Mouse (Mus musculus) limb, embryonic 13.5 days (tissue): ENCODE measurements at regions not wholly inside any gene's neighbourhood (a gene's known extent, or its start where the extent isn't known, plus 50 kb on each side); places are given as distances from the start of the nearest gene placed in this dataset.

Experiments used
- ATAC-seq: fragments of 200-750 bp; cut with Nextera tagmentation; 2 replicates; pipeline ENCODE4 v1.8.0; 2017; ENCODE audit warnings: low read depth, moderate number of reproducible peaks, moderate TSS enrichment; ENCODE audit not compliant: low FRiP score
- H3K27ac ChIP-seq: fragments of 300-500 bp; sonication (generic); 2 replicates; pipeline ENCODE4 v1.5.1; 2015; ENCODE audit warnings: inconsistent platforms, mild to moderate bottlenecking, moderate library complexity
- H3K27me3 ChIP-seq: fragments of 300-500 bp; sonication (generic); 2 replicates; pipeline ENCODE4 v1.6.1; 2015; ENCODE audit warnings: mild to moderate bottlenecking, inconsistent platforms
- H3K36me3 ChIP-seq: fragments of 300-500 bp; sonication (generic); 2 replicates; pipeline ENCODE4 v1.6.1; 2015; ENCODE audit warnings: inconsistent platforms, mild to moderate bottlenecking, moderate library complexity
- H3K4me1 ChIP-seq: fragments of 300-500 bp; sonication (generic); 2 replicates; pipeline ENCODE4 v1.6.1; 2015; ENCODE audit warnings: inconsistent platforms
- H3K4me2 ChIP-seq: fragments of 300-500 bp; sonication (generic); replicated peaks from 2 replicates; pipeline ENCODE4 v1.6.1; 2015; ENCODE audit warnings: inconsistent platforms, mild to moderate bottlenecking, moderate library complexity
- H3K4me3 ChIP-seq: fragments of 300-500 bp; sonication (generic); 2 replicates; pipeline ENCODE4 v1.5.1; 2015; ENCODE audit warnings: moderate library complexity, mild to moderate bottlenecking, inconsistent platforms
- H3K9ac ChIP-seq: fragments of 300-500 bp; sonication (generic); 2 replicates; pipeline ENCODE4 v1.6.1; 2015; ENCODE audit warnings: mild to moderate bottlenecking, inconsistent platforms
- H3K9me3 ChIP-seq: fragments of 300-500 bp; sonication (generic); 2 replicates; pipeline ENCODE4 v1.6.1; 2016; ENCODE audit warnings: inconsistent platforms
- WGBS: fragments of 180-500 bp; shearing (Covaris S2); methylation state at CpG from one replicate; pipeline ENCODE4 v1.1.7; 2015; 5-methylcytosine and 5-hydroxymethylcytosine counted together

DNA sequence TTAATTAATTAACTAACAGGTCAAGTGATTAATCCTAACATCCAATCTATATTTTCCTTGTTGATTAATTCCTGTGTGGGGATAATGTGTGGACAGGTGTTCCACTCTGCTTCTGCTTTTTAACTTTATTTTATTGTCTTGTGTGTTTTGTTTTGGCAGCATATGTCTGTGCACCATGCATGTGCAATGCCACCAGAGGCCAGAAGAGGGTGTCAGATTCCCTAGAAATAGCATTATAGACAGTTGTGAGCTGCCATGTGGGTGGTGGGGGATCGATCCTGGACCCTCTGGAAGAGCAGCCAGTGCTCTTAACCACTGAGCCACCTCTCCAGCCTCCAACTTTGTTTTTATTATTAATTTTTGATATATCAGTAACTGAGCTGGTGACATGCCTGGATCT is 65.6 kb downstream of the En1 start:
- 84% methylated on average over 1 of the region's 1 CpGs for WGBS
- Histone ChIP-seq H3K9ac (no peak overlapping the region), H3K9me3 (no peaks in the 10 kb centered on the region), H3K27me3 (peaks cover 5% of the 10 kb centered on the region; the same call in 1 of the 2 replicates), H3K27ac (no peak overlapping the region), H3K4me2 (no peak overlapping the region), H3K36me3 (no peaks in the 10 kb centered on the region), H3K4me1 (no peaks in the 10 kb centered on the region), H3K4me3 (no peak overlapping the region)
- ATAC-seq: no peak

DNA sequence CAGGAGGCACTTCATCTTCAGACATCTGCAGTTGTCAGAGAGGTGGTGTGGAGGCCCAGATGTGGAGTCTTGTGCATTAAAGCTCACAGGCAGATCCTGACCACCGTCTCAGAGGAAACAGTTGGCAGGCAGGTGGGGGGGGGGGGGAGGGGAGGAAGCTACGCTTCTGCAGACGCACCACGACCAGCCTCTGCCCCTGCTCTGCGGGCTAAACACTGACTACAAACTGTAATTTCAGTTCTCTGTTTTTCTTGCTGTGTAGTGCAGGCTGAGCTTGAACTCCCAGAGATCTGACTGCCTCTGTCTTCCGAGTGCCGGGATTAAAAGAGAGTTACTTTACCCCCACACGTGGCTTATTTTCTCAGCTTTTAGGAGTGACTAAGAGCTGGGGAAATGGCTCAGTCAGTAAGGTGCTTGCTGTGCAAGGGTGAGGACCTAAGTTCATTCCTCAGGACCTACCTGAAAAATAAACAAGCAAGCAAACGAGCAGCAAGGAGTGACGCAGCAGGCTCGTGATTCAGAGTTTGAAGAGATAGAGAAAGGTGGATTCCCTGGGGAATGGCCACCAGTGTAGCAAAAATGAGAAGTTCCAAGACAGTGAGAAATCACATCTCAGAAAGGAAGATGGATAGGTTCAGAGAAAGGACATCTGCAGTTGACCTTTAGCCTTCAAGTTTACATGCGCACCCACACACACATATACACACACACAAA is 81.5 kb downstream of the En1 start:
- Histone ChIP-seq H3K4me1 (peaks cover 43% of the 10 kb centered on the region), H3K9ac (no peak overlapping the region), H3K36me3 (no peaks in the 10 kb centered on the region), H3K4me2 (no peak overlapping the region), H3K9me3 (no peaks in the 10 kb centered on the region), H3K27ac (no peak overlapping the region), H3K4me3 (no peak overlapping the region), H3K27me3 (peaks cover 21% of the 10 kb centered on the region)
- 57% methylated on average over 12 of the region's 12 CpGs for WGBS
- no peak for ATAC-seq

DNA sequence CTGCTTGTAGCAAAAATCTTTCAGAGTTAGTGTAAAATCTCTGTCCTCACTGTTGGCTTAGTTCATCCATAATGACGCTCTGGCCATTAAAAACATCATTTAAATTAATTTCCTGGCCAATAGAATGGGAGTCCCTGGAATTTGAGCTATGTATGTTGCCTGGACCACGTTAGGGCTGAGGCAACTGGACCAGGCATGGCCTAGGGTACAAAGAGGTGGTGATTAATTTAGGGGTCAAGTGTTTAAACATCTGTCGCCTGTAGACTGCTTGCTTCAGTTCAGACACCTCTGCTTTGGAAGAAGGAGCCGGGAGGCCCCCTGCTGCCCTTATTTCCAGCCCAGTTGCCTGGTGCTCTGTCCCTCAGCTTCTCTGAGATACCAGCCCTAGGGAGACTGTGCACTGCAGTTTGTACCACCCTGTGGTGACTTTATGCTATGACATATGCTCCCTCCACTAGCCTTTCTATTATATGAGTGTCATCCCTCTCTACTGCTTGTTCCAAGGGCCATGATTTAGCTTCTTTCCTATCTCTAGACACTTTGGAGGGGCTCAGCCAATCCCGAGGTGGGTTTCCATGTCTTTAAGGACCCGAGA is 83.5 kb downstream of the En1 start:
- H3K27me3 ChIP-seq: peaks cover 21% of the 10 kb centered on the region
- H3K4me3 ChIP-seq: no peak overlapping the region
- H3K4me1 ChIP-seq: peaks cover 43% of the 10 kb centered on the region
- no peak overlapping the region for H3K9ac ChIP-seq
- H3K4me2 ChIP-seq: no peak overlapping the region
- H3K27ac ChIP-seq: no peak overlapping the region
- 37% methylated on average over 6 of the region's 6 CpGs for WGBS
- no peaks in the 10 kb centered on the region for H3K9me3 ChIP-seq
- ATAC-seq: peak; percentile 34; the same call in 1 of the 2 replicates
- H3K36me3 ChIP-seq: no peaks in the 10 kb centered on the region

DNA sequence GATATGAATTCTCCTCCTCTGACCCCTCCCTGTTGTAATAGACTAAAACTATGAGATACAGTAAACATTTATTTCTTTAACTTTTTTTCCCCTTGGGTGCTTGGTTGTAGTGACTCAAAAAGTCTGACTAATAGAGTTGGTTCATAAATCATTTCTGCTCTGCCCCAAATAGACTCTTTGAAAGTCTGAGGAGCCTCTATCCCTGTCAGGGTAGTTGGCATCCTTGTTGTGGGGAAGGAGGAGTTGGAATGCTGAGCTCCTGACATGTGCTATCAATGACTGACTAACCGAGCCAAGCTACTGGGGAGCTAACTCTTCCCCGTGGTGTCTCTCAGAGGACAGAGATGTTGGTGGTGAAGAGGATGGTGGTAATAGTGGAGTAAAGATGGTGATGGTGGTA is 89.4 kb downstream of the En1 start:
- Histone ChIP-seq H3K4me1 (peaks cover 16% of the 10 kb centered on the region), H3K9ac (no peak overlapping the region), H3K27me3 (peaks cover 11% of the 10 kb centered on the region), H3K4me2 (no peak overlapping the region), H3K4me3 (no peak overlapping the region), H3K36me3 (no peaks in the 10 kb centered on the region), H3K27ac (no peak overlapping the region), H3K9me3 (no peaks in the 10 kb centered on the region)
- ATAC-seq: no peak
- WGBS: 84% methylated on average over 2 of the region's 2 CpGs

DNA sequence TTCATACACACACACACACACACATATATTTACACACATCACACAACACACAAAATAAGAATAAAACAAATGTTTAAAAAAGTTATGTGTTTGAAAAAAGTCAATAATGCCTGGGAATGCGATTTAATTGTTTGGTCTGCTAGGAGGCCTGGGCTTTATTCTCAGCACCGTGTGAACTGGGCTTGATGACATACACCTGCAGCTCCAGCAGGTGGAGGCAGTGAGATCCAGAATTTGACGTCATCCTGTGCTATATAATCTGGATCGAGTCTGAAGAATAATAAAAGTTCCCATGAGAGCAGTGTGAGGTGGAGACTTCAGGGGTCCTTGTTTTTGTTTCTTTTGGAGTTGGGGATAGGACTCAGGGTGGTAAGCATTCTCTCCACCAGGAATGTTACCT is 96.0 kb downstream of the En1 start:
- ATAC-seq: no peak
- no peak overlapping the region for H3K9ac ChIP-seq
- H3K27ac ChIP-seq: no peak overlapping the region
- H3K4me1 ChIP-seq: peaks cover 8% of the 10 kb centered on the region; the same call in 1 of the 2 replicates
- no peak overlapping the region for H3K4me2 ChIP-seq
- WGBS: 61% methylated on average over 4 of the region's 4 CpGs
- 0 out of 2 replicates have a peak, but pooled peaks cover 5% of the 10 kb centered on the region for H3K9me3 ChIP-seq
- H3K4me3 ChIP-seq: no peak overlapping the region
- H3K27me3 ChIP-seq: 0 out of 2 replicates have a peak, but pooled peaks cover 1% of the 10 kb centered on the region
- no peaks in the 10 kb centered on the region for H3K36me3 ChIP-seq

DNA sequence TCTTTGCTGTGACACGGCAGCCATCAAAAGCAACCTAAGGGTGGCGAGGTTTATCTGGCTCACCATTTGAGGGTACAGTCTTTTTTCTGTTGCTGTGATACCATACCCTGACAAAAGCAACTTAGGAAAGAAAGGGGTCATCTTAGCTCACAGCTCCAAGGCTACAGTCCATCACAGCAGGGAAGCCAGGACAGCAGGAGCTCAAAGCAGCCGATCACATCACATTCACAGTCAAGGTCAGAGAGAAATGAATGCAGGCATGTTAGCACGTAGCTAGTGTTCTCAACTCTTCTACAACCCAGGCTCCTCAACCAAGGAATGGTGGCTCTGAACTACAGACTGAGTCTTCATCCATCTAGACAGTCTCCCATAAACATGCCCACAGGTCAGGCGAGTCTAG is 102.0 kb downstream of the En1 start:
- Histone ChIP-seq H3K9me3 (no peaks in the 10 kb centered on the region), H3K4me3 (no peak overlapping the region), H3K27ac (no peak overlapping the region), H3K4me1 (peaks cover 2% of the 10 kb centered on the region; the same call in 1 of the 2 replicates), H3K27me3 (0 out of 2 replicates have a peak, but pooled peaks cover 11% of the 10 kb centered on the region), H3K4me2 (no peak overlapping the region), H3K9ac (no peak overlapping the region), H3K36me3 (no peaks in the 10 kb centered on the region)
- WGBS: 71% methylated on average over 5 of the region's 5 CpGs
- no peak for ATAC-seq

DNA sequence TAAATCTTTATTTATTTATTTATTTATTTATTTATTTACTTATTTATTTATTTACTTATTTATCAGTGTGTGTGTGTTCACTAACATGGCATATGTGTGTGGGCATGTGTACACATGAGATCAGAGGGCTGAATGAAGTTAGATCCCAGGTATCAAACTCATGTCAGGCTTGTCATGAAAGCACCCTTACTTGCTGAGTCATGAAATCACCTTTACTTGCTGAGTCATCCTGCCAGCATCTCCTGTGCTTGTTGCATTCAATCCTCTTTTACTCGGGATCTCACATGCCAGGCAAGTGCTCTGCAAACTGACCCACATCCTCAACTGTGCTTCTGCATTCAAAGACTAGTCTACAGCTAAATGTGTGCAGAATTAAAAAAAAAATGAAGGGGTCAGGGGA is 103.8 kb downstream of the En1 start:
- Histone ChIP-seq H3K27me3 (0 out of 2 replicates have a peak, but pooled peaks cover 11% of the 10 kb centered on the region), H3K4me3 (no peak overlapping the region), H3K4me2 (no peak overlapping the region), H3K27ac (no peak overlapping the region), H3K36me3 (no peaks in the 10 kb centered on the region), H3K9me3 (no peaks in the 10 kb centered on the region), H3K4me1 (no peaks in the 10 kb centered on the region), H3K9ac (no peak overlapping the region)
- WGBS: 76% methylated on average over 1 of the region's 1 CpGs
- no peak for ATAC-seq

DNA sequence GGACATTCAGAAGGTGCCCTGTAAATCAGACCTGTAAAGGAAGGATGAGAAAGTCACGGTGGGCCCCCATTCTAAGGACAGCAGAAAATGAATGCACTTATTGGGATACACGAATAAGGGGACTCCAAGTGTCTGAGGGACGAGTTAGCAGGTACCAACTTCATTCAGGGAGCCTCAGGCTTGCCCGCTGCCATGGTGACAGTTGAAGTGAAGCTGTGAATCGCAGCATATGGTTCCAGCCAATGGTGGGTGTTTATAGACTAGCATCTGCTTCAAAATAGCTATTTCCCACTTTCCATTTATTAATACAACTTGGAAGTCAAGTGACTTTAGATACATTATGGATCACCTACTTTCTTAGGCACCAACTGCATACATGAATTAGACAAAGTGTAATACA is 106.3 kb downstream of the En1 start:
- no peak overlapping the region for H3K27ac ChIP-seq
- ATAC-seq: no peak
- H3K9ac ChIP-seq: no peak overlapping the region
- no peaks in the 10 kb centered on the region for H3K36me3 ChIP-seq
- H3K27me3 ChIP-seq: 0 out of 2 replicates have a peak, but pooled peaks cover 7% of the 10 kb centered on the region
- no peaks in the 10 kb centered on the region for H3K9me3 ChIP-seq
- H3K4me3 ChIP-seq: no peak overlapping the region
- H3K4me1 ChIP-seq: no peaks in the 10 kb centered on the region
- H3K4me2 ChIP-seq: no peak overlapping the region
- WGBS: 63% methylated on average over 5 of the region's 5 CpGs

DNA sequence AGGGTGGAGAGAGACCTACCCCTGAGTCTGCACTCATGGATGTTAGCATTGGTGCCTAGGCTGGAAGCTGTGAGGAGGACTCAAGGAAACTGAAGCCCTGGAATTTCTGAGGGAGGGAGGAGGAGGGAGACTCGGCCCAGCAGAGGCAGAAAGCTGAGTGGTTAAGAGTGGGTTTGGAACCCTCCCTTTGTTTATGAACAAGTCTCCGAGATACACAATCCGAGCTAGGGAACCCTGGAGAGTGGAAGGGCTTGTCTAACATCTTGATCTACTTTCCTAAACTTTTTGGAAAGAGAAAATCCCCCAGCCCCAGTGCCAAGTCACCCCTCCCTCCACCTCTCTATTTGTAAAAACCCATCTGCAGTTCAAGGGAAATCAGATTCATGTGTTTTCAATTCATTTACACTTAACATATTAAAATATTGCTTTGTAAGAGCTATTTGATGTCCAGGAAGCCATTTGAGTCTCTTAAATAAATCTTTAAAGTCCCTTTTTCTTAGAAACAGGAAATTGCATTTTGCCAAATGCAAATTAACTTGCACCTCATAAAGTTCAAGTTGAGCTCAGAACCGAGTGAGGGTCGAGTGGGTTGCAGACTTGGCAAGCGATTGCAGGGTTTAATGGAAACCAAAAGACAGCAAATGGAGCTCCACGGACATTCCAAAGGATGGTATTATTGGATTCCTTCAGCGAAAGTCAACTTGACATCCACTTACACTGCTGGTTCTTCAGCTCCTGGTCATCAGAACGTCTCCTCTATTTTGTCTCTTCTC is 113.1 kb downstream of the En1 start:
- H3K4me3 ChIP-seq: no peak overlapping the region
- peaks cover 17% of the 10 kb centered on the region for H3K4me1 ChIP-seq
- peak; percentile 90 for ATAC-seq
- H3K36me3 ChIP-seq: no peaks in the 10 kb centered on the region
- 0 out of 2 replicates have a peak, but pooled peaks cover 3% of the 10 kb centered on the region for H3K27me3 ChIP-seq
- peak overlapping the region; percentile 22; the same call in 1 of the 2 replicates for H3K4me2 ChIP-seq
- no peak overlapping the region for H3K9ac ChIP-seq
- peak overlapping the region; percentile 56; the same call in 1 of the 2 replicates for H3K27ac ChIP-seq
- H3K9me3 ChIP-seq: no peaks in the 10 kb centered on the region
- 13% methylated on average over 9 of the region's 9 CpGs for WGBS

DNA sequence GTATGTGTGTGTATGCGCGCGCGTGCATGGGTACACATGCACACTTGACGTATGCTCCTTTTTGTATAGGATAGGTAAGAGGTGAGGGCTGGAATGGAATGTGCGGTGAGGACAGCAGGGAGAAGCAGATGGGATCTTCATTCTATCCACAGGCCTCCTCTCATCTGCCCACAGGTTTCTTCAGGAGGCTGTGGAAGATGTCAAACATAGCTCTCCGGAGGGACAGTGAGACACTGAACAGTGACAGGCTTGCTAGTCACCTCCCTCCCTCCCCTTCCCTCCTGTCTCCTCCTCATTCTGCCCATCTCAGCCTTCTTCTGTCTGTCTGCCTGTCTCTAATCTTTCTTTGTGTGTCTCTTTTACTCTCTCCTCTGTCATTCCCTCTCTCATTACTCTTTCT is 124.6 kb downstream of the En1 start:
- no peak overlapping the region for H3K4me3 ChIP-seq
- no peaks in the 10 kb centered on the region for H3K9me3 ChIP-seq
- H3K36me3 ChIP-seq: no peaks in the 10 kb centered on the region
- ATAC-seq: no peak
- H3K27ac ChIP-seq: no peak overlapping the region
- H3K9ac ChIP-seq: no peak overlapping the region
- H3K4me1 ChIP-seq: peaks cover 3% of the 10 kb centered on the region
- peaks cover 5% of the 10 kb centered on the region; the same call in 1 of the 2 replicates for H3K27me3 ChIP-seq
- WGBS: 90% methylated on average over 7 of the region's 7 CpGs
- no peak overlapping the region for H3K4me2 ChIP-seq

DNA sequence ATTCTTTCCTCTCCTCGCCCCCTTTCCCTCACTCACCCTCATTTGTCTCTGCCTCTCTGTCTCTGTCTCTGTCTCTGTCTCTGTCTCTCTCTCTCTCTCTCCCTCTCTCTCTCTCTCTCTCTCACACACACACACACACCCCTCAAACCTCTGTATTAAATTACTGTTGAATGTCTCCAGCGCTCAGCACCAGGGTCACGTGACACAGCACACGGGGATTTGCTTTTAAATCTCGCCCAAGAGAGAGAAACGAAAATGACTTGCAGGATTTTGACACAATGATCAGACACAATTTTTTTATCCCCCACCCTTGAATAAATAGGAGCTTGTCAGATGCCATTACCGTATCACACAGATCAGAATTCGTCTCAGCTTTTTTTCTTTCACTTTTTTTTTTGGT is 125.2 kb downstream of the En1 start:
- Histone ChIP-seq H3K4me1 (peaks cover 3% of the 10 kb centered on the region), H3K4me2 (0 out of 2 replicates have a peak overlapping the region, but pooled peaks have one; percentile 2), H3K9me3 (no peaks in the 10 kb centered on the region), H3K27ac (no peak overlapping the region), H3K4me3 (no peak overlapping the region), H3K27me3 (peaks cover 5% of the 10 kb centered on the region; the same call in 1 of the 2 replicates), H3K9ac (no peak overlapping the region), H3K36me3 (no peaks in the 10 kb centered on the region)
- 41% methylated on average over 8 of the region's 8 CpGs for WGBS
- no peak for ATAC-seq

DNA sequence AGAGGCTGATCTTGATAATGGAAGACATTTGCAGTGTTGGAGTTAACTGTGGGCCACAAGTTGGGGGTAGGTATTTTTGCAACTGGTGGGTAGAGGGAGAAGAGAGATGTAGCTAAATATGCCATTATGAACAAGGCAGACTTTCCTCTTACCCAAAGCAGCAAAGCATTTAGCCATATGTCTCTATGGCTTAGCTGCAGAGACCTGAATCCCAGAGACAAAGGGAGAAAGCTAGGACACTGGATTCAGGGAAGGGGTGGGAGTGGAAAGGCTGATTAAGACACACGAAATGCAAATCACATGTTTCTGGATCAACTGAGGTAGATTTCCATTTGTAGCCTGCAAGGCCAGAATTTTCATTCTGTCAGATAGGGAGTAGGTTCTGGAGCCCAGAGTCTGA is 129.8 kb downstream of the En1 start:
- H3K4me3 ChIP-seq: no peak overlapping the region
- H3K4me1 ChIP-seq: peaks cover 13% of the 10 kb centered on the region
- H3K27ac ChIP-seq: no peak overlapping the region
- peaks cover 9% of the 10 kb centered on the region for H3K27me3 ChIP-seq
- no peaks in the 10 kb centered on the region for H3K36me3 ChIP-seq
- WGBS: 70% methylated on average over 1 of the region's 1 CpGs
- ATAC-seq: no peak
- H3K4me2 ChIP-seq: no peak overlapping the region
- H3K9ac ChIP-seq: no peak overlapping the region
- H3K9me3 ChIP-seq: no peaks in the 10 kb centered on the region
